Mouse (Mus musculus) liver, adult 2 months (tissue): Measurements from ENCODE around the gene Mybpc2.

ENCODE experiments used
- CTCF ChIP-seq: fragments of 200-500 bp; IDR thresholded peaks from 2 replicates; pipeline ENCODE4 v1.5.1; 2011; ENCODE audit warnings: low read depth, low read length, control low read depth
- POLR2A ChIP-seq: fragments of 200-500 bp; IDR thresholded peaks from 2 replicates; pipeline ENCODE4 v1.6.1; 2011; ENCODE audit warnings: low read length, control low read depth; ENCODE audit not compliant: insufficient read depth; ENCODE audit errors: extremely low read depth

- TF ChIP-seq CTCF (peak; percentile 80), POLR2A (no peak)
These were observed 2.7 kb downstream of the Mybpc2 start for GRCm38 (mm10) chr7:44521710-44522109.
